Mouse (Mus musculus) frontal cortex, postnatal 14 days (tissue): Measurements from ENCODE around the gene Car14.
"Not testable (repeated sequence)": the region's sequence is repeated elsewhere in the genome, so short reads cannot be mapped to it uniquely, and the experiment has no call there.

ENCODE experiments used
- DNase-seq, 2 experiments: peaks; one replicate each; pipeline ENCODE4 v3.0.0; 2022; ENCODE audit warnings: low spot score in 2 of 2

The Car14 gene

DNA sequence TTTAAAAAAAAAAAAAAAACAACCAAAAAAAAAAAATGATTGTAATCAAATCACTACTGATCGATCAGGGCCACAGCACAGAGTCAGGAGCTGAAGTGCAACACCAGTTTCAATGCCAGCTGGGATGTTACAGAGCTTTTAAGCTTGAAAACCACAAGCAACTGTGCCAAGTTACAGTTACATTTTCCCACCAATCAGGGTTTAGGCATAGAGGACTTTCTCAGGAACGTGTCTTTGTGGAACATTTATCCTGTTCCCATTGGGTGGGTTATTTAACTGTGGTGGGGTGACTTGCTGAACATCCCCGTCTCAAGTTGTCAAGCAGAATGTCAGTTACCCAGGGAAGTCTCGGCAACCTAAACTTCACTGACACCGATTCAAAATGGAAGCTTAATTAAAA is 20.6 kb upstream of the Car14 start:
- DNase-seq, result no peak

DNA sequence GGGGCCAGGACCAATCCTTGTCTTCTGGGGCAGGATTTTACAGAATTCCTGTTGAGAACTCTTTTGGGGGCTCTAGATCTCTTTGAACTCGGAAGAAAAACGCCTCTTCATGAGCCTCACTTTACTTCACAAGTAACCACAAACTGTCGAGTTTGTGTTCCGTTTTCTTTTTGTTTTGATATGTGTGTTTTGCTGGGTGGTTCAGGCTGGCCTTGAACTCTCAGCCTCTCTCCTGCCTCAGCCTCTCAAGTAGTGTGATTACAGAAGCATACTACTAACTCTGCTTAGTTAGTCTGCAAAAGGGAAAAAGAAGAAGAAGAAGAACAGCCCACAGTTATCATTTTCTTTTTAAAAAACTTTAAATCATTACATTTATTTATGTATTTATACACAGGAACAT is 19.7 kb upstream of the Car14 start:
- no peak for DNase-seq

GRCm38 (mm10) chr3:95923429-95923828 is 18.9 kb upstream of the Car14 start:
- not testable (repeated sequence) for DNase-seq

DNA sequence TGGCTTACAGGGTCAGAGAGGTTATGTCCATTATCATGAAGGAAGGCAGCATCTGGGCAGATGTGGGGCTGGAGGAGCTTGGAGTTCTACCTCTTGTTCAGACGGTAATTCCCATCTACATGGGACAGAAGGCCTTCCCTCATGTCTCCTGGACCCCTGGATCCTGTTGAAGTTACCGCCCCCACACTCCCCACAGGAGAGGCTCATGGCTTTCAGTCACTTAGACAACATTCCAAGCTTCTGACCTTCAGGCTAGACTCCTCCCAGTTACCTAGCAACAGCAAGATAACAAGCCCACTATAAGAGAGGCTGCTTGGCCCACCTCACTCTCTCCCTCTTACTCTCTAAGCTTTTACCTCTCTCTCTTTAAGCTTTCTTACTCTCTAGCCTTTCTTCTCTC is 16.0 kb upstream of the Car14 start:
- DNase-seq, result not testable (repeated sequence)

GRCm38 (mm10) chr3:95916760-95917159 is 12.3 kb upstream of the Car14 start:
- no peak for DNase-seq

GRCm38 (mm10) chr3:95914706-95915105 is 10.2 kb upstream of the Car14 start:
- DNase-seq, result no peak

DNA sequence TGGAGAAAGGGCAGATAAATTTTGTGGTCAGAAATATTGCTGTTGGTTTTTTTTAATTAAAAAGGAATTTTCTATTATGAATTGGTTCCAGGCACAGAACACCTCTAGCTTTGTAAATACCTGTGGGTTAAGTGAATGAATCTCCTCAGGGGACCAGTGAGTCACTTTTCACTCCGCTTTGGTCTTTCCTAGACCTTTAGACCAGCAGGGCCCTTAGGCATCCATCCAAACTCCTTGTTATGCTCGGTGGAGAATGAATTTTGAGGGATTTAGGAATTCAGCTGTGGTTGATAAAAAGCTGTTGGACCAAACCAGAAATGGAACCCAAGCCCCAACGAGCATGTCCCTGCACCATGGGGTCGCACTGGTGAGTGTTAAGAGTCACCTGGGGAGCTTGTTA is 3.1 kb upstream of the Car14 start:
- no peak for DNase-seq

- no peak for DNase-seq
Observed at GRCm38 (mm10) chr3:95906860-95907259, 2.4 kb upstream of the Car14 start.

DNA sequence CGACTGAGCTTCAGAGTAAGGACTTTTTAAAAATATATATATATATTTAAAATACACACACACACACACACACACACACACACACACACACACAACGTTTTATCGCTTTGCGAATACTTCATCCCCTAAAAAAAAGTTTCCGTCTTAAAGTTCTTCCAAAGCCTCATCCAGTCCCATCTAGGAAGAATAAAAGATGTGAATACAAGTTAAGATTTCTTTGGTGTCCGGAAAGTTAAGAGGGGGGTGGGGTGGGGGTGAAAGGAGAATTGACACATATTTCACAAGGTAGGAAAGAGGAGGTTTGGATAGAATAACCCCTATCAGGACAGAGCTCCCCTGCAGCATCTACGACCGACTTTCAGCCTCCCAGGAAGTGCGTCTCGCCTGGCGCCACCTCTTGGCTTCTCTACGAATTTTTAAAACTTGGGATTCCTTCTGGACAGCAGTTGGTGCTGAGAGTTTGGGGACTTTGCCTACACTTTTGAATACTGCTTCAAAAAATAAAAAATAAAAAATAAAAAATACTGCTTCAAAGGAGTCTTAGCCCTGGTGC is 1.5 kb upstream of the Car14 start:
- DNase-seq, result no peak

DNA sequence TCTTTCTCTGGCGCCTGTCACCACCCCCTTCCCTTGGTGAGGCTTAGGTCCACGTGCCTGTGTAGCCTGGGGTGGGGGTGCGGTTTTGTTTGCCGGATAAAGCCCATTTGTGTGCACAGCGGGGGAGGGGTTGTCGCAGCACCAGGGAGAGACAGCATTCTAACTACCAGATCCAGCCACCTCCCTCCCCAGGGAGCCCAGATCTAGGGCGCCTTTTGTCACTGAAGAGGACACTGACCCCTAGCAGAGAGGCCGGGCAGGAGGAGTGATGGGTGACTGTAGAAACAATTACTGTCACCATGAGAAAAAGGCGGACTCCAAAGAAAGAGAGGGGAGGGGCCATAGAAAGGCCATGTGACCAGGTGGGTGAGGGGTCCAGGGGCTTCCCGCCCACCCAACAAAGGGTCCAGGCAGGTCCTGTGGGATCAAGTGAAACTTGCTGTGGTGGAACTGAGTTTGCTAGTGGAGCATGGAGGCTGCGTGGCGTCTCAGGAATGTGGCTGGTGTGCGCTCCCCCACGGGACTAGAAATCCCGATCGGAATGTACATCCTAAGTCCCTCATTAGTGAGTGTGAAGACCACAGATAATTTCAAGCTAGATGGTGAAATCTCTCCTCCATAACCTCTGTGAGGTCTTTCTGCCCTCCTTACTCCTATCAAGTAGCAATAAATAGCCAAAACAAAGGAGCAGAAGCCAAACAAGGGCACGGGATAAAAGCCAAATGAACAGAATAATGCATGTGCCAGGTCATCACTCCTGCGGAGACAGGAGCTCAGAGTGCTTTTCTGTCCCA is 852 bp upstream of the Car14 start:
- no peak for DNase-seq

- no peak for DNase-seq
Observed at GRCm38 (mm10) chr3:95903753-95904502, 563 bp downstream of the Car14 start.

DNA sequence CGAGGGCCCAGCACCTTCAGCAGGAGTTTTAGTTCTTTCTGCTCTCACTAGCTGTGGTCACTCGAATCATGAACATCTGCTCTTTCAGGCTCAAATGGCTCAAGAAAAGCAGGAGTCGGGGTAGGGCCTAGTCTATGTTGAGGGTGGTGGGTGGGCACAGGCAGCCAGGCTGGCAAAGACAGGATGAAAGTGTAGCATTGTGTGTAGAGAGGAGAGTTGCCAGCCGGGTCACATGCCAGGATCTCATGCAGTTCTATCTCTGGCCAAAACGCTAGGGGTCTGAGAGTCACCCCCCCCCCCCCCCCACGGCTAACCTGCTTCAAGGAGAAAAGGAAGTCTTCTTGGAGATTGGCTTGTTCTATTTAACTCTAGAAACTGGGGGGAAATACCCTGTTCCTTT is 1.8 kb downstream of the Car14 start:
- DNase-seq, result no peak

GRCm38 (mm10) chr3:95902373-95902625 is 2.2 kb downstream of the Car14 start:
- DNase-seq, result no peak

DNA sequence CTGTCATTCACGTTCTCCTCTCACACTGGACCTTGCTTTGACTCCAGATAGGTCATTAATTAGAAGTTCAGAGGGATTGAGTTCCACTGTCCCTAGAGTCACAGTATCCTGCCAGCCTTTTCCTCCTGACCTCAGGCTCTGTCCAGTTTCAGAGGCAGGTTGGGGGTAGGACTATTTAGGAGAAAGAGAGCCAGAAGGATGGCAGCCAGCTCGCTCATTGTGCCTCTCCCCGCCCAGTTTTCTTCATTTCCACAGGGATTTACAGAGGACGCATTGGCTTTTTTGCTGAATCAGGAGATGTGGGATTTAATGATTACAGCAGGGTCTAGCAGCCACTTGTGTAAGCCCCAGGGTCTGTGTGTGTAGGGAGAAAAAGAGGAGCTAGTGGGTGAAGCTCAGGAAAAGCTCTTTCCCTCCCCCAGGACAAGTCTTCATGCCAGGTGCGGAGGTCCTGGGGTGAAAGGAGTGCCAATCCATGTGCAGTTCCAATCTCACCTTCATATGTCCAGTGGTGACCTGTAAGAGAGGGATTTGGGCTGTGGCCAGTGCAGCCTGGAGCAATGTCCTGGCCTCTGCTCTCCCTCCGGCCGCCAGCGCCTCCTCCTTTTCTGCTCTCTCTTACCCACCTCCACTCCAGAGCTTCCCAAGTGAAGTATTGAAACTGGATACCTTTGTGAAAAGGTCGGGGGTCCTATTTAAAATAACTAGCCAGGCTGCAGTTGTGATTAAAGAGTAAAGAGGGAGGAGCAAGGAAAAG is 2.7 kb downstream of the Car14 start:
- DNase-seq, result no peak

GRCm38 (mm10) chr3:95899800-95900524 is 4.5 kb downstream of the Car14 start:
- DNase-seq, result no peak

GRCm38 (mm10) chr3:95895501-95895900 is 9.0 kb downstream of the Car14 start:
- not testable (repeated sequence) for DNase-seq

DNA sequence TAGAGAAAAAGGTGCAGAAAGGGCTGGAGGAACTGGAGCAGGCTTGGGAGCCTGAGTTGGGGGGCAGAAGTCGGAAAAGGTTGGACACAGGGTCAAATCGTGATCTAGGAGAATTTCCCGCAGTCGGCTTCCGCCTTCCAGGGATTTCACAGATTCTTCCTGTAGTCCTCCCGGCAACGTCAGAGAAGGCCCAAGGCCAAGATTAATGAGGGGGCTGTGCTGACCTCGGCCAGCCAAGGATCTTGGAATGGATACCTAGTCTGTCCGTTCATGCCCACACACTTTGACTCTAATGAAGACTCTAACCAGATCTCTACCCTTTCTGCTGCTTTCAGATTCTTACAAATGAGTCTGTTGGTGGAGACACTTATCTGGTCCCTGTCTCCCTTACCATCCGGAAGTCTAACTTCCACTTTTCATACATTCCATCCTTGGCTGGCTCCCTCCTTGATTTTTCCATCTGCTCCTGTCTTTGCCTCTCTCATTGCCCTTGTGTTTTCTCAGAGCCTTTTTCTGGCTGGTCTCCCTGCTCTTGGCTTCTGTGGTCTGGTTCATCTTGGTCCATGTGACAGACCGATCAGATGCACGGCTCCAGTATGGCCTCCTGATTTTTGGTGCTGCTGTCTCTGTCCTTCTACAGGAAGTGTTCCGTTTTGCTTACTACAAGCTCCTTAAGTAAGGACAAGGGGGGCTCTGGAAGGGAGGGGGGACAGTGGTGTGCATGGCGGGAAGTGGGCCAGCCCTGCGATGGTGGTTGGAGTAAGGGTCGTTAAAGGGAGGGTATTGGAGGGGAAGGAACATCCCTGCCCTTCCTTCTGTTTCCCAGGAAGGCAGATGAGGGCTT is 10.0 kb downstream of the Car14 start:
- no peak for DNase-seq

- DNase-seq, result peak; percentile 92 to 96
Observed at GRCm38 (mm10) chr3:95893606-95894316, 10.7 kb downstream of the Car14 start, which contains the start of gene Aph1a. Gene Aph1a, plus strand, starts transcription at chr3:95893969.

DNA sequence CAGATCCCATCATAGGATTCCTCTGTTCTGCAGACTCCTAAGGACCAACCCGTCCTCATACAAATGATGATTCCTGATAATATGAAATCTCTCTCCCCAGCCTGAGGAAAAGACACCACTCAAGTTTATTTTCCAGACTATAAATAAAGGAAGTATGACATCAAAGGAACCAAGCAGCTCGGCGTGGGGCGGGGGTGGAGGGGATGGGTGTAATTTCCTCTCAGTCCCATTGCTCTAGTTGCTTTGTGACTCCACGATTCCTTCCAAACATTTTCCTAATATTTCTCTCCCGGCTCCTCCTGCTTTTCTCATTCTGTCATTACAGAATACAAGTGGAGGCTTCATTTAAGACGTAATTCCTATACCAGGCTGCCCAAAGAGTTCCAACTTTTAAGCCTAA is 11.4 kb downstream of the Car14 start:
- DNase-seq, result no peak
